Mouse (Mus musculus): Measurements from ENCODE around the gene Olfr643.

Olfr643 gene

DNA sequence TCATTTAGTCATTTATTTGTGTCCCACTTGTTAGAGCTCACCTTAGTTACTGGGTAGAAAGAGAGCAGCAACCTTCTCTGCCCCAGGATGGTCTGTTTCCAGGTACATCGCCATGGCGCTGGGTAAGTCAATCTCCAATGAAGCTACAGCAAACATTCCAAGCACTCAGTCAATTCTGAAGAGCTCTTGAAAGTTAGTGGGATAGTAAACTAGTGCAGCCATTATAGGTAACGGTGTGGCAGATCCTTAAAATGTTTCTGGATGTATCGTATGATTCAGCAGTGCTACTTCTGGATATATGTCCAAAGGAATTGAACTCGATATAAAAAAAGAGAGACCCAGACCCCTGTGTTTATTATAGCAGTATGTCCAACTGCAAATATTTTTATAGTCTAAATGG is at the start of gene Olfr643:
Gene Olfr643 (minus strand): TSS at position 101 of the 400 bp plus-strand sequence.
- no peak for DNase-seq (ENCODE audit: extremely low read depth, low read depth)

GRCm38 (mm10) chr7:104183292-104183691 is 46.1 kb upstream of the Olfr643 start, which contains the start of gene Olfr648:
TSS of gene Olfr648 (minus strand) at chr7:104183392.
- DNase-seq (ENCODE audit: extremely low read depth, low read depth): no peak

GRCm38 (mm10) chr7:104179074-104179473 is 41.9 kb upstream of the Olfr643 start:
- DNase-seq (ENCODE audit: extremely low read depth, low read depth): no peak

- no peak for DNase-seq (ENCODE audit: extremely low read depth, low read depth)
These were observed 41.3 kb upstream of the Olfr643 start for GRCm38 (mm10) chr7:104178422-104179054.

DNA sequence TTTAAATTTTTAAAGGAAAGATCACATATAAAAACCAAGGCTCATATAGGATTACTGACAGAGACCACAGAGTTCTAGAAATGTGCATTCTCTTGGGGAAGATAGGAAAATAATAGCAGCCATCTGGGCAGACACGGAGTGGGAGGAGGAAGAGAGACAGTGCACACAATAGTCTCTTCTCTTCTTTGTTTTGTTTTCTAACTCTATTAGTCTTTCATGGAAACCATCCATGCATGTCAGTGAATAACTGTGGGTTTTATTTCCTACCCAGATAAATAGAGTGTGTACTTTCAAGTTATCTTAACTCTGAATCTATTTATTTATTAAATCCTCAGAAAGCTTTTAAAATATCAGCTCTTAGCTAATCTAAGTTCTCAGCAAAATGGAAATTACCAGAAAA is 37.9 kb upstream of the Olfr643 start:
- no peak for DNase-seq (ENCODE audit: extremely low read depth, low read depth)

DNA sequence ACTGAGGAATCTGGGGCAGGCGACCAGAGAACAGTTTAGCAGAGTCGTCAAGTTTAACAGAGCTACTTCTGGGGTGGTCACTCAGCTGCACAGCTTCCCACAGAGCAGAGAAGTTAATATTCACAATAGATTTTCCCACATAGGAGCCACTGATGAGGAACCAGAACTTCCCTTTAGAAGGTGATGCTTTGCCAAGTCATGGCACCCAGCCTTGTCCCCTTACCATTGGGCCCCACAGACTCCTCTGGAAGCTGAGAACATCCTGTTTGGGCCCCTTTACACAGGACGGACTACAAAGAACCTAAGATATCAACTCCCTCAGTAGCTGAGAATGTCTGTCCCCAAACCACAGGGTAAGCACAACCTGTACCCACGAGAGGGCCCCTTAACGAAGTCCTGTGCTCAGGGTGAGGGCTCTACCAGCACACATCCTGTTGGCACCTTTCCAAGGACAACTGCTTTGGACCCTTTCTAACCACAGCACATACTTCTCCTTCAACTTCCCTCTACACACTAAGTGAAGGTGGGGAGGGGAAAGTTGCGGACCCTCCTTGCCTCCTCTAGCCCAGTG is 32.5 kb upstream of the Olfr643 start:
- peak; percentile 30 for DNase-seq (ENCODE audit: extremely low read depth, low read depth)

- DNase-seq (ENCODE audit: extremely low read depth, low read depth): no peak
These were observed 29.9 kb upstream of the Olfr643 start for GRCm38 (mm10) chr7:104167105-104167504.

DNA sequence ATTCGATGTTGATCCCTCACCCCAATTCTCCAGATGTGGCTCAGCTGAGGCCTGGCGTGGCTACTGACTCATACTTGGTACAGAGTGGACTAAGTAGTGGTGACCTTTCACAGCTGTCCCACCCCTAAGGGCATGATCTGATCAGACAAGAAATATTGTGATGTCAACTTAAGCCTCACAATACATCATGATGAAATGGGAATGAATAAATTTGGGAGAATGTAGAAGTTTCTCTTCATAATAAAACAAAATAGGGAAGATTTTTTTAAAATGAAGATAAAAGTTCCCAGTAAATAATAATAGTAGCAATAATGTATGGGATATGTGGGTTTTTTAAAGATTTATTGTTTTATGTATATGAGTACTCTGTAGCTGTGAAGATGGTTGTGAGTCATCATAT is 13.3 kb upstream of the Olfr643 start, which contains the start of gene Ubqlnl:
Gene Ubqlnl (minus strand): TSS at position 101 of the 400 bp plus-strand sequence.
- DNase-seq (ENCODE audit: extremely low read depth, low read depth): no peak

DNA sequence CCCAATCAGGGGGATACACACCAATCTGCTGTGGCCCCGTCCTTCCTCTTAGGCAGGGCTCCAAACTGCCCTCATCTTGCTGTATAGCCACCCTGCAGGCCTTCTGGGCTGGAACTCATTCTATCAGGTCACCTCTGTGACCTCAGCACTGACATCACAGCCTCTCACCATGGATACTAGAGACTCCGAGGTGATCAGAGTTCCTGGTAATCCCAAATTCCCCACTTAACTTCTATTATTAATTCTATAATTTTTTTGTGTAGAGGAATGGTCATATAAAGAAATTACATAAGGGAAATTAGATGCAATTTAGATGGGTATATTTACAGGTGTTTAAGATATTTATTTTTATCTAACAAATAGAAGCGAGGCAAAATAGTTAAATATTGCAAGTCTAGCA is 6.0 kb upstream of the Olfr643 start, which contains the start of gene Ubqln3:
Gene Ubqln3 (minus strand): TSS at position 101 of the 400 bp plus-strand sequence.
- no peak for DNase-seq (ENCODE audit: extremely low read depth, low read depth)

DNA sequence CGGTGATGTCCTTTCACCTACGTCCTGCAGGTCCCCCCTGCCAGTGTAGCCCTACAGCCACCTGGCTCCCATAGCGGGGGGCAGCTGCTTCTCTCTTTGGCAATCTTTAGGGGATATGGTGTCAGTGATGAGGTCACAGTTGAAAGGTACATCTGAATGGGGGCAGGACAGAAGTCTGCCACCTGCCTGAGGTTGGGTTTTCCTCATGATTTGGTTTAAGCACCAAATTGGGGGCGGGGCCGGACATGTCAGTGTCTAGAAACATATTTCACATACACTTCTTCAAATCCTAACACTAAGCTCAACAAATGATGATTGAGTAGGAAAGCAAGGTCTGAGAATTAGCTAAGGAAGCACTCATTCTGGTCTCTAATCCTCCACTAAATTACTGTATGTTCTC is 7.5 kb downstream of the Olfr643 start, which contains the start of gene Ubqln5:
Gene Ubqln5 (minus strand): TSS at position 101 of the 400 bp plus-strand sequence.
- DNase-seq (ENCODE audit: extremely low read depth, low read depth): no peak

GRCm38 (mm10) chr7:104104757-104104972 is 32.5 kb downstream of the Olfr643 start, which contains the start of gene Olfr646:
TSS of gene Olfr646 (plus strand) at chr7:104104873.
- DNase-seq (ENCODE audit: extremely low read depth, low read depth): no peak

DNA sequence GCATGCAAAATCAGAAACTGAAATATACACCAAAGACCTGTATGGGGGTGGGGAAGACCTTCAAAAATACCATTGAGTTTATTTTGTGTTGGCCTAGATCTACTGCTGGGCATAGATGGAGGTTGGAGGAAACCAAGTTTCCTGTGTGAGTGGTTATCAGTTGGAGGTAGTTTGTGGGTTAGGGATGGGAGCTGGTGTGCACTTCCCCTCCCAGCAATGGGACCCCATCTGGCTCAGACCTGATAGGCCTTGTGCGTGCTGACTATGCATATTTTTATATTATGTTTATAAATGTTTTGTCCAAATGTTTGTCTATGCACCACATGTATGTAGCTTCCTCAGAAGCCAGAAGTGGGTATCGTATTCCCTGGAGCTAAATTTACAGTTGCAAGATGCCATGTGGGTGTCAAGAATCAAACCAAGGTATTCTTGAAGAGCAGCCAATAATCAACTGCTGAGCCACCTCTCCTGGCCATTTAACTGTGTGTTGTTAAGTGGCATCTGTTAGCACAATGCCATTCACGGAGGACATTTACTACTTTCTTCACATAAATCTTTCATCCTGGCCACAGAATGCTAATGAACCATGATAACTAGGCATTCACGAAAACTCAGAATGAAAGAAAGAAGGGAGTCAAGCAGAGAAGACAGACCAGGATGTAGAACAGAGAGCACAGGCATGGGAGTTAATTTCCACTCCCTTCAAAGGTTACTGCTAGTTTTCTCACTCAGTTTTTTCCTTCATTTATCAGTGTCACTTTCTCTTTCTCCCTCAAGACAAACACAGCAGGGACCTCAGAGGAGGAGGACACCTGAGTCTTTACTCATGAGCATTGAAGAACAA is 33.1 kb downstream of the Olfr643 start:
- peak; percentile 81 for DNase-seq (ENCODE audit: extremely low read depth, low read depth)

DNA sequence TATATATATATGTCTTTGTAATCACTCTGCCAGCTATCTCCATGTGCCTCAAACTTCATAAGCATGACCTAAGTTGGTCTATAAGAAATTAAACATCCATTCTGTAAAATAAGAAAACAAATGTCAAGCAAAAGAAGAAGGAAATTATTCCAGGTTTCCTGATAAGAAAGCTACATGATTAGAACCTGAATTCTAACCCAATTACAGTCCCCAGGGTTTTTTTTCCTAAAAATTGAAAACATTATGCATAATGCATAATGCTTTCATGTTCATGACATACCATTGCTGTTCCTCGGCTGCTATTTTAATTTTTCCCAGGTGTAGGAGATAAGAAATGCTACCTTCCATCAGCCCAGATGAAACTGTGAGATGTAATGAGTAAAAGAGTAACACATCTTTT is 51.8 kb downstream of the Olfr643 start, which contains the start of gene Olfr645:
Gene Olfr645 (minus strand): TSS at position 101 of the 400 bp plus-strand sequence.
- DNase-seq (ENCODE audit: extremely low read depth, low read depth): no peak

- DNase-seq (ENCODE audit: extremely low read depth, low read depth): no peak
These were observed 65.4 kb downstream of the Olfr643 start, which contains the start of gene Olfr644 for GRCm38 (mm10) chr7:104071769-104072168. TSS of gene Olfr644 (minus strand) at chr7:104071869.

DNA sequence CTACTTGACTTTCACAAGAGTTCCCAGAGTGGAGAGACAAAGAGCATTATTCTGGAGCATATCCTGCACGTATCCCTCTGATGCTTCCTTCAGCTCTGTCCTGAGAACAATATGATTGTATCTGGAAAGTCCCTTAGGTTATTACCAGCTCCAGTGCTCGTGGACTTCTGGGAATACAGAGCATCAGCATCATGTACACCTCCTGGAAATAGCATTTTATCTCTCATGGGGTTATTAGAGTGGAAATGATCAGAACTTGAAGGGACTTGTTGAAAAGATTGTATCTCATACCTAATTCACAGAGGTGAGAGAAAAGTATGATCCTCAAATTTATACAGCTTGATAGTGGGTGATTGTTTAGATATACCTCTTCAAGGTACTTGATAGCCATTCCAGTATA is 75.9 kb downstream of the Olfr643 start, which contains the start of gene 4930516K23Rik:
Gene 4930516K23Rik (minus strand): TSS at position 101 of the 400 bp plus-strand sequence.
- DNase-seq (ENCODE audit: extremely low read depth, low read depth): no peak

GRCm38 (mm10) chr7:104059215-104059614 is 78.0 kb downstream of the Olfr643 start:
- DNase-seq (ENCODE audit: extremely low read depth, low read depth): no peak

GRCm38 (mm10) chr7:104052566-104052965 is 84.6 kb downstream of the Olfr643 start, which contains the start of gene Olfr642:
TSS of gene Olfr642 (minus strand) at chr7:104052666.
- no peak for DNase-seq (ENCODE audit: extremely low read depth, low read depth)

DNA sequence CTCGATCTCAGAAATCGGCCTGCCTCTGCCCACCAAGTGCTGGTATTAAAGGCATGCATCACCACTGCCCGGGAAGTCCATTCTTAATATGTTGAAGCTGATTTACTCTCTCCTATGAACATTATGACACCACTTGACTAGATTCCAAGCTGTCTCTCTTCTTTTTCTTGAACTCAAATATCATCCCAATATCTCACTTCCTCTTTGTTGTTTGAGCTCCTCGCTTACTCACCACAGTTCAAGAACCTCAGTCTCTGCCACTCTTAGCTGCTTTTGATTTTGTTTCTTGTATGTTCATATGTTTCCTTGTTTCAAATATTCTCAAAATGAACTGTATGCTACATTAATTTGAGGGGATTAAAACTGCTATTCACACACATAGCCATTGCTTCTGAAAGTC is 86.5 kb downstream of the Olfr643 start:
- DNase-seq (ENCODE audit: extremely low read depth, low read depth): no peak

DNA sequence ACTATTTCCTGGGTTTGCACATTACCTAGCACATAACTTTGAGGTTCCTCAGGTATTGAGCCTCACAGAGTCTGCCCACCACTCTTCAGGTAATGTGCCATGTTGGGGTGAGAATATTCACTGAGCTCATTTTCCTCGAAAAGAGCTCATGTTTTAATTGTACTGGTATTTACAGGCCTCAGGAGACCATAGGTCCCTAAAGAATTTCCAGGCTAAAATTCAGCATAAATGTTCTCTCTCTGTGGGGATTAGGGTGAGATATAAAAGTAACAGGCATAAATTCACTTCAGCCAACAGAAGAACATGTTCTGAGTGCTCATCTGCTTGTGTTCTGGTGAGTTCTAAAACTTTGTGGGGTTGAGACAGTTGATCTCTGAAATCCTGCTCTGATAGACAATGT is 102.1 kb downstream of the Olfr643 start, which contains the start of gene Olfr641:
Gene Olfr641 (plus strand): TSS at position 301 of the 400 bp plus-strand sequence.
- no peak for DNase-seq (ENCODE audit: extremely low read depth, low read depth)

DNA sequence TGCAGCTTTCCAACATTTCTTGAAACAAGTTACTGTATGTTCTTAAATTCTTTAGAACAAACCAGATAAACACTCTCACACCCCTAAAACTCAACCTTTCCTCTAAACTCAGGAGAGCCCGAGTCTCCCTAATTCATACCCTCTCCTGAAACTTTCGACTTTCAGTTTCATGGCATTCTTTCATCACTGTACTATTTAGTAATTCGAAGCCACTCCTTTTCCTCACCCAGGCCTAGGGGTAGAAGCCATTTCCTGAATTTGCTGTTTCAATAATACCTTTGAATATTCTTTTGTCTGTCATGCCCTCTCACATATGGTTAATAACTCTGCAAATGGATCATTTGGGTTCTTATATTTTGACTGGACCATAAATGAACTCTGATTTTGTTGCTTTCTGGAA is 110.2 kb downstream of the Olfr643 start:
- no peak for DNase-seq (ENCODE audit: extremely low read depth, low read depth)

GRCm38 (mm10) chr7:104025473-104025872 is 111.7 kb downstream of the Olfr643 start, which contains the start of gene Olfr640:
TSS of gene Olfr640 (minus strand) at chr7:104025573.
- DNase-seq (ENCODE audit: extremely low read depth, low read depth): no peak

GRCm38 (mm10) chr7:104021651-104022050 is 115.6 kb downstream of the Olfr643 start:
- no peak for DNase-seq (ENCODE audit: extremely low read depth, low read depth)
